Mouse (Mus musculus) lung, adult 2 months (tissue): ENCODE data around the gene Cd82.

Experiments
- CTCF ChIP-seq: fragments of 200-500 bp; IDR thresholded peaks from 2 replicates; pipeline ENCODE4 v1.5.1; 2011; ENCODE audit warnings: mild to moderate bottlenecking, low read length, control low read depth; ENCODE audit not compliant: insufficient read depth
- POLR2A ChIP-seq: fragments of 200-500 bp; IDR thresholded peaks from 2 replicates; pipeline ENCODE4 v1.6.1; 2011; ENCODE audit warnings: low read depth, mild to moderate bottlenecking, control low read depth, low read length, borderline replicate concordance; ENCODE audit errors: extremely low read depth

DNA sequence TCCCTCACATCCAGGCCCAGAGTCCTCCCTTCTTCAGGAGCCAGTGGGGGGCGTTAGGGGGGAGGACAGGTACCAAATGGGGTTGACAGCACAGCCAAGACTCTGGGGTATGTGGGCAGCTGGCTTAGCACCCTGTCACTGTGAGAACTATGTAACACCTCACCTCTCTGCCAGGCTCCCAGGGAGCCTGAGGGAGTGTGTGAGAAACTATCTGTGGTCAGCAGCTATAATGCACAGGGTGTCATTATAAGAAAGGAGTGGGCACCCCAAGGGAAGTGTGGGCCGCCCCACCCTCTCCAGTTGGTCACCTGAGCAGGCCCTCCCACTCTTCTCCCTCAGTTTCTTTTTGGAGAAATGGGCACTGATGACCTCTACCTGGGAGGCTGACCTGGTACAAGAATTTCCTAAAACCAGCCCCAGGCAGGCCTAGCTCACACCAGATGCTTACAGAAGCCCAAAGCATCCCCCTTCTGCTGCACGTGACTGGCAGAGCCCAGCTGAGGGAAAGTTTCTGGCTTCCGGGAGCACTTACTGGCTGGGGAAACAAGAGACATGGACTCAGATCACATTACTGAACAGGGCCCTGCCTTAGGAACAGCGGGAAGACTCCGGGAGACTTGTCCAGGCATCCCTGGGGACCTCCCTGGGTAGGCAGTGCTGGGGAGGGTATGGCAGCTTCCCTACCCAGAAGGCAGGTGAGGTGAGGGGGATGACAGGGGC lies 11.6 kb downstream of the Cd82 start:
- TF ChIP-seq CTCF (no peak), POLR2A (no peak)
